Mouse (Mus musculus): ENCODE measurements at regions not wholly inside any gene's neighbourhood (a gene's known extent, or its start where the extent isn't known, plus 50 kb on each side); places are given as distances from the start of the nearest gene placed in this dataset.
"Not testable (repeated sequence)": the region's sequence is repeated elsewhere in the genome, so short reads cannot be mapped to it uniquely, and the experiment has no call there.

DNA sequence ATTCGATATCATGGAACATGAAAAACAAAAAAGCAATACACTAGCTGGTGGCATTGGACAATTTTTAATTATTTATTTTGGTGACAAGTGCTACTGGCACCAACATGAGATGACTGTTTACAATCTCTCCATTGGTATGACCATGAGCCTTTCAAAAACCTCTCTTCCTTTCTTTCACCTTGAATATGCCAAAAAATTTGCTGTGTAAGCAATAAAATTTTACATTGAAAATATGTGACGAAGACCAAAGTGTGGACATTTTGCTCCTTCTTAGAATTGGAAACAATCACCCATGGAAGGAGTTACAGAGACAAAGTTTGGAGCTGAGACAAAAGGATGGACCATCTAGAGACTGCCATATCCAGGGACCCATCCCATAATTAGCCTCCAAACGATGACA is 83.4 kb upstream of the Gm49339 start:
- not testable (repeated sequence) for H3K36me3 ChIP-seq (ENCODE audit: control insufficient read depth, insufficient read depth, low read length); H3K4me1 ChIP-seq (ENCODE audit: control insufficient read depth, insufficient read depth, low read length); H3K4me3 ChIP-seq (ENCODE audit: insufficient read depth, low read depth, low read length); H3K9ac ChIP-seq (ENCODE audit: low read depth, low read length); H3K27me3 ChIP-seq (ENCODE audit: control insufficient read depth, insufficient read depth, low read length); H3K79me2 ChIP-seq (ENCODE audit: control insufficient read depth, insufficient read depth, low read length); H3K27ac ChIP-seq (replicated peaks; ENCODE audit: insufficient read depth, low read depth, low read length); DNase-seq (ENCODE audit: extremely low read depth, low read depth, low spot score)
- 88% methylated on average over 3 of the region's 3 CpGs for WGBS

DNA sequence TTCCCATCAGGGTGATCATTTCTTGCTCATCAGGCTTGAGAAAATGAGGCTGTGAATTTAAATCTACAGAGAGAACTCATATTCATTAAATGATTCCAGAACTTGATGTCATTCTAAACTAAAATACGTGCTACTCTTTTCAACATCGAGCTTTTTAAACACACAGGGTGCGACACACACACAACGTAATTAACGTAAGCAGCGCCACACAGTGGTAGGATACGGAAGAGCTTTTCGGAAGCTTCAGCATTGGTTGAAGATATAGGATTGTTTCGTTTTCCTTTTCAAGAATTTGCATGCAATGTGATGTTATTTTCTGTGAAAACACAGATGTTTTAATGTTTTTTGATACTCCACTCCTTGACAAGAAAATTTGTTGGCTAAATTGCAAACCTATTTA is 75.3 kb upstream of the Gm49339 start:
- Histone ChIP-seq H3K9ac (ENCODE audit: low read depth, low read length) (no peak overlapping the region), H3K4me1 (ENCODE audit: control insufficient read depth, insufficient read depth, low read length) (no peaks in the 10 kb centered on the region), H3K36me3 (ENCODE audit: control insufficient read depth, insufficient read depth, low read length) (no peaks in the 10 kb centered on the region), H3K79me2 (ENCODE audit: control insufficient read depth, insufficient read depth, low read length) (no peaks in the 10 kb centered on the region), H3K4me3 (ENCODE audit: insufficient read depth, low read depth, low read length) (no peak overlapping the region), H3K27me3 (ENCODE audit: control insufficient read depth, insufficient read depth, low read length) (no peaks in the 10 kb centered on the region), H3K27ac (replicated peaks; ENCODE audit: insufficient read depth, low read depth, low read length) (no peak overlapping the region)
- peak; percentile 24; the same call in 1 of the 2 replicates for TF ChIP-seq CTCF (IDR thresholded peaks at IDR 0.05; ENCODE audit: low read depth, low read length)
- TF ChIP-seq POLR2A (IDR thresholded peaks at IDR 0.05; ENCODE audit: extremely low read depth, insufficient read depth, low read length), result no peak
- DNase-seq (ENCODE audit: extremely low read depth, low read depth, low spot score), result peak; percentile 40
- WGBS, result 4% methylated on average over 9 of the region's 9 CpGs

DNA sequence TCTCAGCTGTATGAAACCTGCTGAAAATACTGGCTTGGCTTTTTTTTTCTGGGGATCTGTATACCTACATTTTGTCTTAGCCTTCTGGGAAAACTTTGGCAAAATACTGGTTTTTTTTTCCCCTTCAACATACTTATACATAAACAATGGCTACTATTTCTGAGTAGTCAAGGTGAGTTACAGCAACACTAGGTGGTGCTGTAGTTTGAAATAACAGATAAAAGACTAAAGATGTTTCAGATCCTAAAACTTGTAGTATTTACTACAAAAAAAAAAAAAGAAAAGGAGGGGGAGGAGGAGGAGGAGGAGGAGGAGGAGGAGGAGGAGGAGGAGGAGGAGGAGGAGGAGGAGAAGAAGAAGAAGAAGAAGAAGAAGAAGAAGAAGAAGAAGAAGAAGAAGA is 67.6 kb upstream of the Gm49339 start:
- Histone ChIP-seq H3K36me3 (ENCODE audit: control insufficient read depth, insufficient read depth, low read length) (no peaks in the 10 kb centered on the region), H3K79me2 (ENCODE audit: control insufficient read depth, insufficient read depth, low read length) (no peaks in the 10 kb centered on the region), H3K27me3 (ENCODE audit: control insufficient read depth, insufficient read depth, low read length) (no peaks in the 10 kb centered on the region), H3K4me3 (ENCODE audit: insufficient read depth, low read depth, low read length) (no peak overlapping the region), H3K27ac (replicated peaks; ENCODE audit: insufficient read depth, low read depth, low read length) (no peak overlapping the region), H3K9ac (ENCODE audit: low read depth, low read length) (no peak overlapping the region), H3K4me1 (ENCODE audit: control insufficient read depth, insufficient read depth, low read length) (no peaks in the 10 kb centered on the region)
- DNase-seq (ENCODE audit: extremely low read depth, low read depth, low spot score), result no peak
- no peak for TF ChIP-seq CTCF (IDR thresholded peaks at IDR 0.05; ENCODE audit: low read depth, low read length)
- TF ChIP-seq POLR2A (IDR thresholded peaks at IDR 0.05; ENCODE audit: extremely low read depth, insufficient read depth, low read length), result no peak

DNA sequence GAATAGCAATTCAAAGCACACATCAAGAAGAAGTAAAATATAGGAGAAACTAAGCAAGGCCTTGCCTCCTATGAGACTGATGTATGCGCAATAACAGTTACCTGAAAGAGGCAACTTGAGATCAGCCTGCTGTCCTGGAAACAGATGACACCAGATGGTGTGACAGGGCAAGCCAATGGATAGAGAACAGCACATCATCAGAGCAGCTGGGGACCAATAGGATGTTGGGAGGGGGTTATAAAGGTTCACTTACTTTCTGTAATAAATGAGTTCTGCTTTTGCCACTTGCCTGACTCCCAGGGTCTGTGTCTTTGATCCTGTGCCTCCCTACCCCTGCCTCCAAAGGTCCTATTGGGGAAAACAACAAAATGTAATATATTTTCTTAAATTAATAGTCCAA is 65.9 kb upstream of the Gm49339 start:
- no peaks in the 10 kb centered on the region for H3K27me3 ChIP-seq (ENCODE audit: control insufficient read depth, insufficient read depth, low read length)
- no peaks in the 10 kb centered on the region for H3K36me3 ChIP-seq (ENCODE audit: control insufficient read depth, insufficient read depth, low read length)
- no peak overlapping the region for H3K9ac ChIP-seq (ENCODE audit: low read depth, low read length)
- H3K4me3 ChIP-seq (ENCODE audit: insufficient read depth, low read depth, low read length), result no peak overlapping the region
- DNase-seq (ENCODE audit: extremely low read depth, low read depth, low spot score), result no peak
- WGBS, result 95% methylated on average over 1 of the region's 1 CpGs
- no peaks in the 10 kb centered on the region for H3K79me2 ChIP-seq (ENCODE audit: control insufficient read depth, insufficient read depth, low read length)
- H3K4me1 ChIP-seq (ENCODE audit: control insufficient read depth, insufficient read depth, low read length), result no peaks in the 10 kb centered on the region
- no peak for TF ChIP-seq POLR2A (IDR thresholded peaks at IDR 0.05; ENCODE audit: extremely low read depth, insufficient read depth, low read length)
- H3K27ac ChIP-seq (replicated peaks; ENCODE audit: insufficient read depth, low read depth, low read length), result no peak overlapping the region

DNA sequence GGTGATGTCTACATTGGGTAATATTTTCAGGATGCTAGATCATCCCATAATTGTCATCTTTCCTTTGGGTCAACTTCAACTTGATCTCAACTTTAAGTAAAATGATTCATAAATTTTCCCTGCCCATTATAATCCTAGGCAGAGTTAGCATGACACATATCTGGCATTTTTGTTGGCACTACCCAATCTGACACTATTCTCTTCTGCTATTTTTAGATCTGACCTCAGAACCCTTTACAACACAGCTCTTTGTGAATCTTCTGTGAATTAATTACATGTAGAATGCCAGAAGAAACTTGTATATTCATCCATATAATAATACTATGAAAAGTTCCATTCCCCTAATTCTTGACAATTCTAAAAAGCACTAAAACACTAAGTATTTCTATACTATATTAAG is 63.7 kb upstream of the Gm49339 start:
- Histone ChIP-seq H3K9ac (ENCODE audit: low read depth, low read length) (no peak overlapping the region), H3K79me2 (ENCODE audit: control insufficient read depth, insufficient read depth, low read length) (no peaks in the 10 kb centered on the region), H3K36me3 (ENCODE audit: control insufficient read depth, insufficient read depth, low read length) (no peaks in the 10 kb centered on the region), H3K4me1 (ENCODE audit: control insufficient read depth, insufficient read depth, low read length) (no peaks in the 10 kb centered on the region), H3K27ac (replicated peaks; ENCODE audit: insufficient read depth, low read depth, low read length) (no peak overlapping the region), H3K27me3 (ENCODE audit: control insufficient read depth, insufficient read depth, low read length) (no peaks in the 10 kb centered on the region), H3K4me3 (ENCODE audit: insufficient read depth, low read depth, low read length) (no peak overlapping the region)
- DNase-seq (ENCODE audit: extremely low read depth, low read depth, low spot score), result no peak
- TF ChIP-seq POLR2A (IDR thresholded peaks at IDR 0.05; ENCODE audit: extremely low read depth, insufficient read depth, low read length) (no peak), CTCF (IDR thresholded peaks at IDR 0.05; ENCODE audit: low read depth, low read length) (no peak)

DNA sequence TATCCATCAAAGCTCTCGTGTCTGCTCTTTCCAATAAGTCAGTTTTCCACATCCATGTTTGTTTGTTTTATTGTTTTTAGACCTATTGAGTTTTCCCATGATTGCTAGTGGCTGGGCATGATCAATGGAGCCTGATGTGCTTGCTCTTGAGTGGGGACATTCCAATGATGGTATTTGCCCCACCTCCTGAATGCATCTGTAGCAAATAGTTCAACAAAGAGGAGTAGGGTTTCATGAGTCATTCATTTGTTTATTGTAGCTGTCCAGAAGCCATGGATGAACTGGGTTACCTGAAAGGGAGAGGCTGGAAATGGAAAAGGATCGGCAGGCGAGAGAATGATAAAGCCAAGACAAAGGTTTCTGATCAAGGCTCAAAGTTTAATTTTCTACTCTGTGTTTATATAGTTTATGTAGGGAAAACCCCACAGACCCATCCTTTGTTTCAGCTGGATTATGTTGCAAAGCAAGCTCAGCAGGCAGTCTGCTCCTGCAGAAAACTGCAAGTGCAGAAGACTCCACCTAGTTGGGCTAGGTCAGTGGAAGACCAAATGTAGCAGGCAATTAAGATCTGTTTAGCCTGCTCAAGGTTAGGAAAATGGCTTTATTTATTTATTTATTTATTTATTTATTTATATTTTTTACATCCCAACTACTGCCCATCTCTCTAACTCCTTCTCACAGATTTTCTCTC is 63.0 kb upstream of the Gm49339 start:
- no peak overlapping the region for H3K27ac ChIP-seq (replicated peaks; ENCODE audit: insufficient read depth, low read depth, low read length)
- H3K4me1 ChIP-seq (ENCODE audit: control insufficient read depth, insufficient read depth, low read length), result no peaks in the 10 kb centered on the region
- DNase-seq (ENCODE audit: extremely low read depth, low read depth, low spot score), result no peak
- H3K36me3 ChIP-seq (ENCODE audit: control insufficient read depth, insufficient read depth, low read length), result no peaks in the 10 kb centered on the region
- TF ChIP-seq POLR2A (IDR thresholded peaks at IDR 0.05; ENCODE audit: extremely low read depth, insufficient read depth, low read length), result no peak
- no peak for TF ChIP-seq CTCF (IDR thresholded peaks at IDR 0.05; ENCODE audit: low read depth, low read length)
- no peak overlapping the region for H3K9ac ChIP-seq (ENCODE audit: low read depth, low read length)
- WGBS, result 62% methylated on average over 3 of the region's 3 CpGs
- H3K4me3 ChIP-seq (ENCODE audit: insufficient read depth, low read depth, low read length), result no peak overlapping the region
- no peaks in the 10 kb centered on the region for H3K79me2 ChIP-seq (ENCODE audit: control insufficient read depth, insufficient read depth, low read length)
- H3K27me3 ChIP-seq (ENCODE audit: control insufficient read depth, insufficient read depth, low read length), result no peaks in the 10 kb centered on the region

Data from liver, adult 2 months (tissue).